Mouse (Mus musculus): ENCODE measurements around the gene Ddx19a. TPM values are rescaled to one million over a fixed set of nuclear protein-coding genes. Genes with fewer than 3 reads are reported as not detected.
"Not testable (repeated sequence)": the region's sequence is repeated elsewhere in the genome, so short reads cannot be mapped to it uniquely, and the experiment has no call there.

Ddx19a gene
- polyA plus RNA-seq, 1 experiment, result 44.0 TPM

DNA sequence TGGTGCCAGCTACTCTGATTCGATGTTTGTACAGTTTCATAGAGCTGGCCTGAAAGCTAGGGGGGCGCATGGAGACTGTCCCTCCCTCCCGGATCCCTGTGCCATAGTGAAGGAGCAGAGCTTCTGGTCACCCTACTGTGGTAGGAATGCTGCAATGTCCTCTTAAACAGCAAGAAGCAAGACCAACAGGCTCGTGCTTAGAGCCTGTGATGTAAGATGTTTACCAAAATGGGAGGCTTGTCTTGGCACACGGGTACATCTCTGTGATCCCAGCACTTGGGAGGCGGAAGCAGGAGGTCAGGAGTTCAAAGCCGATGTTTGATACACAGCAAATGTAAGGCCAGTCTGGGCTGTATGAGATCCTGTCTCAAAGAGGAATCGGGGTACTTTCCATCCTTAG, 31.0 kb downstream of the Ddx19a start:
- H3K79me2 ChIP-seq (ENCODE audit: control insufficient read depth, insufficient read depth), result no peaks in the 10 kb centered on the region
- H3K36me3 ChIP-seq (ENCODE audit: control insufficient read depth, insufficient read depth), result peaks cover 69% of the 10 kb centered on the region
- H3K27me3 ChIP-seq (ENCODE audit: control insufficient read depth, insufficient read depth, insufficient read length), result no peaks in the 10 kb centered on the region
- no peaks in the 10 kb centered on the region for H3K79me3 ChIP-seq (ENCODE audit: low read depth)
- no peak overlapping the region for H3K4me3 ChIP-seq (ENCODE audit: insufficient read depth, poor library complexity, severe bottlenecking)
- TF ChIP-seq MAX (IDR thresholded peaks at IDR 0.05) (no peak), MYOG (IDR thresholded peaks at IDR 0.05; ENCODE audit: control insufficient read depth, extremely low read depth, insufficient read length) (no peak), CTCF (IDR thresholded peaks at IDR 0.05; ENCODE audit: control insufficient read depth, insufficient read depth, insufficient read length) (no peak), FOSL1 (IDR thresholded peaks at IDR 0.05; ENCODE audit: insufficient read depth, low read length, poor library complexity, severe bottlenecking) (no peak), CEBPB (IDR thresholded peaks at IDR 0.05; ENCODE audit: low read depth) (no peak), MYOD1 (IDR thresholded peaks at IDR 0.05; ENCODE audit: control insufficient read depth, insufficient read length, low read depth) (no peak)
- H3ac ChIP-seq (ENCODE audit: control insufficient read depth, insufficient read length, low read depth), result no peak overlapping the region

DNA sequence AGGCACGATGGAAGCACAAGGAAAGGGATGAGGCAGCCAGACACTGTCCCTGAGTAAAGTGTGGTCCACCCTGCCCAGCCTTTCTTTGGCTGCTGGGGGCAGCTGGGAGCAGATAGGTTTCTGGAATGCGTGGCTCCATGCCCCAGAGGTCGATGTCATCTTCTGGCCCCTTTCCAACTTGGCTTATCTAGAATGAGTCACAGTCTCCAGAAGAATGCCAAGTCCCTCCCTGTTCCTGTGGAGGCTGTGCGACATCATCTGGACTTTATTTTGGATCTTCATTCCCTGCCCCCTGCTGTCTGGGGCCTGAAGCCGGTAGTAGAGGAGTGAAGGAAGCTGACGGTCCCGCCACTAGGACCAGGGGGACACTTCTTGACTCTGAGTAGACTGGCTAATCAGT, 32.0 kb downstream of the Ddx19a start:
- no peak overlapping the region for H3K4me3 ChIP-seq (ENCODE audit: insufficient read depth, poor library complexity, severe bottlenecking)
- H3K36me3 ChIP-seq (ENCODE audit: control insufficient read depth, insufficient read depth), result peaks cover 60% of the 10 kb centered on the region
- no peaks in the 10 kb centered on the region for H3K79me2 ChIP-seq (ENCODE audit: control insufficient read depth, insufficient read depth)
- TF ChIP-seq MYOG (IDR thresholded peaks at IDR 0.05; ENCODE audit: control insufficient read depth, extremely low read depth, insufficient read length) (no peak), MAX (IDR thresholded peaks at IDR 0.05) (no peak), MYOD1 (IDR thresholded peaks at IDR 0.05; ENCODE audit: control insufficient read depth, insufficient read length, low read depth) (peak; percentile 31), FOSL1 (IDR thresholded peaks at IDR 0.05; ENCODE audit: insufficient read depth, low read length, poor library complexity, severe bottlenecking) (peak; percentile 47)
- no peaks in the 10 kb centered on the region for H3K79me3 ChIP-seq (ENCODE audit: low read depth)
- H3K27me3 ChIP-seq (ENCODE audit: control insufficient read depth, insufficient read depth, insufficient read length), result no peaks in the 10 kb centered on the region
- H3ac ChIP-seq (ENCODE audit: control insufficient read depth, insufficient read length, low read depth), result no peak overlapping the region

DNA sequence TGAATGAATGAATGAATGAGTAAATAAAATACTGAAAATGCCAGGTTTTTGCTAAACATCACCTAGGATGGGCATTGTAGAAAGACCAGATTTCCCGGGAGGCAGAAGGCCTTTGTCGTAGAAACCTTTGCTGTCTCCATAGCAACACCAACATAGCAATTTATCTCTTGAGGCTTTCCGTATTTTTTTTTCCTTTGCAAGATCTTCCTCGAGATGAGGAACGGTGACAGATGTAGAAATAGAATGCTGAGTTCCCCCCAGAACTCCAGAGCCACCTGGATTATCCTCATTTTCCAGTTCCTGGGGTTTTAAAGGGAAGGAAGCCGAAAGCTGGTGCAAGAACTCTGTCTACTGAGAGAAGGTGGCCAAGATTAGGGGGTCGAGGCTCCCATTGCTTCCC, 32.9 kb downstream of the Ddx19a start:
- Histone ChIP-seq H3K36me3 (ENCODE audit: control insufficient read depth, insufficient read depth) (peaks cover 58% of the 10 kb centered on the region), H3K79me2 (ENCODE audit: control insufficient read depth, insufficient read depth) (no peaks in the 10 kb centered on the region), H3K4me3 (ENCODE audit: insufficient read depth, poor library complexity, severe bottlenecking) (no peak overlapping the region), H3K79me3 (ENCODE audit: low read depth) (no peaks in the 10 kb centered on the region), H3ac (ENCODE audit: control insufficient read depth, insufficient read length, low read depth) (no peak overlapping the region), H3K27me3 (ENCODE audit: control insufficient read depth, insufficient read depth, insufficient read length) (no peaks in the 10 kb centered on the region)
- no peak for TF ChIP-seq USF1 (IDR thresholded peaks at IDR 0.05; ENCODE audit: low read depth)
- TF ChIP-seq CEBPB (IDR thresholded peaks at IDR 0.05; ENCODE audit: low read depth), result no peak
- no peak for TF ChIP-seq FOSL1 (IDR thresholded peaks at IDR 0.05; ENCODE audit: insufficient read depth, low read length, poor library complexity, severe bottlenecking)
- TF ChIP-seq MAX (IDR thresholded peaks at IDR 0.05), result no peak

DNA sequence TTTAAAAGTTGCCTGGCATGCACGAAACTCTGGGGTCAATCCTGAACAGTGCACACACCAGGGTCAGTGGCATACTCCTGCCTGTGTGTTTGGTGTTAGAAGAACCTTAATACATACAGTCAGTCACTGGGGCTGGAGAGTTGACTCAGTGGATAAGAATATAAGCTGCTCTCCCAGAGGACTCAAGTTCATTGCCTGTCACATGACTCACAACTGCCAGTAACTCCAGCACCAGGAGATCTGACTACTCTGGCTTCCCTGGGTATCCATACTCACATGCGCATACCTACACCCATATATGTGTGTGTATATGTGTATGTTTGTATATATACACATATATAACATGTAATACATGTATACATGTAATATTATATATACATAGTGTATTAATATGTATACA, 34.5 kb downstream of the Ddx19a start:
- Histone ChIP-seq H3ac (ENCODE audit: control insufficient read depth, insufficient read length, low read depth) (no peak overlapping the region), H3K27me3 (ENCODE audit: control insufficient read depth, insufficient read depth, insufficient read length) (no peaks in the 10 kb centered on the region), H3K79me2 (ENCODE audit: control insufficient read depth, insufficient read depth) (no peaks in the 10 kb centered on the region), H3K4me3 (ENCODE audit: insufficient read depth, poor library complexity, severe bottlenecking) (no peak overlapping the region), H3K79me3 (ENCODE audit: low read depth) (no peaks in the 10 kb centered on the region), H3K36me3 (ENCODE audit: control insufficient read depth, insufficient read depth) (peaks cover 60% of the 10 kb centered on the region)
- no peak for TF ChIP-seq MYOG (IDR thresholded peaks at IDR 0.05; ENCODE audit: control insufficient read depth, extremely low read depth, insufficient read length)
- peak; percentile 72 for TF ChIP-seq USF1 (IDR thresholded peaks at IDR 0.05; ENCODE audit: low read depth)
- no peak for TF ChIP-seq CEBPB (IDR thresholded peaks at IDR 0.05; ENCODE audit: low read depth)
- TF ChIP-seq CTCF (IDR thresholded peaks at IDR 0.05; ENCODE audit: control insufficient read depth, insufficient read depth, insufficient read length), result no peak

DNA sequence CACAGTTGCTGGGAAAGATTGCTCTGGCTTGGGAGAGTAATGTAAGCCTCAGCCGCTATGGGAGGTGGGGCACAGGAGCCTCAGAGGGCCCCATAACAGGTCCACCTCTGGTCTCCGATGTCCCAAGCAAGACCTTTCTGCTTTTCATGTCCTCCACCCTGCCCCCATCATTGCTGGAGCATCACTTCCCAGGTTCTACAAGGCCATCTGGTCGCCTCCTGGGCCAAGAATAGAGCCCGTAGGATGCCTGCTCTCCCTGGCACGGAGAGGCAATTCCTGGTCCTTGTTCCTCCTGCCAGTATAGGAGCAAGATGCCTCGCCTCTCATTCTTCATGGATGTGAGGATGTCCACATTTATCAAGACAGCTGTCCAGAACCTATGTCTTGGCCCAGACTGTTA, 37.7 kb downstream of the Ddx19a start:
- TF ChIP-seq MYOG (IDR thresholded peaks at IDR 0.05; ENCODE audit: control insufficient read depth, extremely low read depth, insufficient read length), result no peak
- no peak for TF ChIP-seq USF1 (IDR thresholded peaks at IDR 0.05; ENCODE audit: low read depth)
- TF ChIP-seq CEBPB (IDR thresholded peaks at IDR 0.05; ENCODE audit: low read depth), result no peak
- no peak for TF ChIP-seq FOSL1 (IDR thresholded peaks at IDR 0.05; ENCODE audit: insufficient read depth, low read length, poor library complexity, severe bottlenecking)
- no peak for TF ChIP-seq CTCF (IDR thresholded peaks at IDR 0.05; ENCODE audit: control insufficient read depth, insufficient read depth, insufficient read length)
- TF ChIP-seq MAX (IDR thresholded peaks at IDR 0.05), result no peak
- no peak for TF ChIP-seq MYOD1 (IDR thresholded peaks at IDR 0.05; ENCODE audit: control insufficient read depth, insufficient read length, low read depth)
- peaks cover 38% of the 10 kb centered on the region for H3K36me3 ChIP-seq (ENCODE audit: control insufficient read depth, insufficient read depth)
- no peak overlapping the region for H3ac ChIP-seq (ENCODE audit: control insufficient read depth, insufficient read length, low read depth)
- peaks cover 5% of the 10 kb centered on the region for H3K79me2 ChIP-seq (ENCODE audit: control insufficient read depth, insufficient read depth)
- no peak overlapping the region for H3K4me3 ChIP-seq (ENCODE audit: insufficient read depth, poor library complexity, severe bottlenecking)
- H3K79me3 ChIP-seq (ENCODE audit: low read depth), result no peaks in the 10 kb centered on the region
- no peaks in the 10 kb centered on the region for H3K27me3 ChIP-seq (ENCODE audit: control insufficient read depth, insufficient read depth, insufficient read length)

DNA sequence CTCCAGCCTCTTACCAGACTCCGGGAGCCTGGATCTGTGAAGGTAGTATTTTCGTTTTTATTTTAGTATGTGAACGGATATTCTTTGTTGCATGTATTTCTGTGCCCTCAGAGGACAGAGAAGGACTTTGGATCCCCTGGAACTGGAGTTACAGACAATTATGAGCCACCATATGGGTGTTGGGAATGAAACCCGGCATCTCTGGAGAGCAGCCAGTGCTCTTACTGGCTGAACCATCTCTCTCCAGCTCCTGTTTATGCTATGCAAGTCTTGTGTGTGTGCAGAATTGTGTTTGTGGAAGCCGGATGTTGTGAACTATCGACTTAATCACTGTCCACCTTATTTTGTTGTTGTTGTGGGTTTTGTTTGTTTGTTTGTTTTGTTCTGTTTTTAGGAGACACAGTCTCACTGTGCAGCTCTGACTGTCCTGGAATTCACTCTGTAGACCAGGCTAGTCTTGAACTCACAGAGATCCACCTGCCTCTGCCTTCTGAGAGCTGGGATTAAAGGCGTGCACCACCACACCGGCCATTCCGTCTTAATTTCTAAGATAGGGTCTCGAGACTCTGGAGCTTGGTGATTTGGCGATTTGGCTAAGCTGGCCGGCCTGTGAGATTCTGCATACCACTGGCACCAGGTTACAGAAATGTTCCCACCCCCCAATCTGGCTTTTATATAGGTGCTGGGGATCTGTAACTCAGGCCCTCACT, 38.4 kb downstream of the Ddx19a start:
- H3K27me3 ChIP-seq (ENCODE audit: control insufficient read depth, insufficient read depth, insufficient read length), result no peaks in the 10 kb centered on the region
- TF ChIP-seq CTCF (IDR thresholded peaks at IDR 0.05; ENCODE audit: control insufficient read depth, insufficient read depth, insufficient read length) (no peak), MYOG (IDR thresholded peaks at IDR 0.05; ENCODE audit: control insufficient read depth, extremely low read depth, insufficient read length) (no peak), CEBPB (IDR thresholded peaks at IDR 0.05; ENCODE audit: low read depth) (no peak)

DNA sequence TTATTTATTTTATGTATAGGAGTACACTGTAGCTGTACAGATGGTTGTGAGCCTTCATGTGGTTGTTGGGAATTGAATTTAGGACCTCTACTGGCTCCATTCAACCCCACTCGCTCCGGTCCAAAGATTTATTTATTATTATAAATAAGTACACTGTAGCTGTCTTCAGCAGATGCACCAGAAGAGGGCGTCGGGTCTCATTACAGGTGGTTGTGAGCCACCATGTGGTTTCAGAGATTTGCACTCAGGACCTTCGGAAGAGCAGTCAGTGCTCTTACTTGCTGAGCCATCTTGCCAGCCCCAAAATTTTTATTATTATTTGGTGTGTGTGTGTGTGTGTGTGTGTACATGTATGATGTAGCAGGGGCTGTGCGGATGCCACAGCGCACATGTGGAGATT, 39.0 kb downstream of the Ddx19a start:
- H3K36me3 ChIP-seq (ENCODE audit: control insufficient read depth, insufficient read depth), result peaks cover 28% of the 10 kb centered on the region
- not testable (repeated sequence) for H3K79me3 ChIP-seq (ENCODE audit: low read depth); H3ac ChIP-seq (ENCODE audit: control insufficient read depth, insufficient read length, low read depth); H3K4me3 ChIP-seq (ENCODE audit: insufficient read depth, poor library complexity, severe bottlenecking); H3K79me2 ChIP-seq (ENCODE audit: control insufficient read depth, insufficient read depth); H3K27me3 ChIP-seq (ENCODE audit: control insufficient read depth, insufficient read depth, insufficient read length)

More for the DNA sequence above, 38.4 kb downstream of the Ddx19a start:
- Histone ChIP-seq H3K79me3 (ENCODE audit: low read depth) (no peaks in the 10 kb centered on the region), H3K4me3 (ENCODE audit: insufficient read depth, poor library complexity, severe bottlenecking) (no peak overlapping the region), H3K79me2 (ENCODE audit: control insufficient read depth, insufficient read depth) (peaks cover 5% of the 10 kb centered on the region), H3K36me3 (ENCODE audit: control insufficient read depth, insufficient read depth) (peaks cover 31% of the 10 kb centered on the region), H3ac (ENCODE audit: control insufficient read depth, insufficient read length, low read depth) (no peak overlapping the region)

Data from C2C12 (cell line).